Mouse (Mus musculus) forebrain, embryonic 11.5 days (tissue): ENCODE data around the gene Tenm4. TPM values are rescaled to one million over a fixed set of nuclear protein-coding genes. Genes with fewer than 3 reads are reported as not detected.

Experiments
- ATAC-seq: fragments of 200-750 bp; cut with Nextera tagmentation; replicated peaks from 2 replicates; pipeline ENCODE4 v1.8.0; 2017; ENCODE audit warnings: moderate TSS enrichment; ENCODE audit not compliant: low FRiP score
- DNase-seq: peaks from one replicate; pipeline ENCODE4 v3.0.0-alpha.2; 2017; ENCODE audit warnings: low spot score
- H3K27ac ChIP-seq: fragments of 300-500 bp; sonication (generic); 2 replicates; pipeline ENCODE4 v1.5.1; 2014; ENCODE audit warnings: low read depth, low read length
- H3K27me3 ChIP-seq: fragments of 300-500 bp; sonication (generic); 2 replicates; pipeline ENCODE4 v1.6.1; 2014; ENCODE audit warnings: mild to moderate bottlenecking, low read length, mixed read lengths; ENCODE audit not compliant: control insufficient read depth, insufficient read depth
- H3K36me3 ChIP-seq: fragments of 300-500 bp; sonication (generic); 2 replicates; pipeline ENCODE4 v1.6.1; 2014; ENCODE audit warnings: mild to moderate bottlenecking, low read length, moderate library complexity, mixed read lengths; ENCODE audit not compliant: control insufficient read depth, insufficient read depth
- H3K4me1 ChIP-seq: fragments of 300-500 bp; sonication (generic); replicated peaks from 2 replicates; pipeline ENCODE4 v1.6.1; 2014; ENCODE audit warnings: low read length, mixed read lengths; ENCODE audit not compliant: control insufficient read depth, insufficient read depth
- H3K4me2 ChIP-seq: fragments of 300-500 bp; sonication (generic); 2 replicates; pipeline ENCODE4 v1.6.1; 2014; ENCODE audit warnings: low read depth, mild to moderate bottlenecking, low read length, moderate library complexity, mixed read lengths; ENCODE audit not compliant: severe bottlenecking
- H3K4me3 ChIP-seq: fragments of 300-500 bp; sonication (generic); 2 replicates; pipeline ENCODE4 v1.5.1; 2014; ENCODE audit warnings: low read depth, low read length
- H3K9ac ChIP-seq: fragments of 300-500 bp; sonication (generic); 2 replicates; pipeline ENCODE4 v1.6.1; 2014; ENCODE audit warnings: low read length
- H3K9me3 ChIP-seq: fragments of 300-500 bp; sonication (generic); 2 replicates; pipeline ENCODE4 v1.6.1; 2016; ENCODE audit warnings: low read length, mixed read lengths; ENCODE audit not compliant: control insufficient read depth
- WGBS: fragments of 180-500 bp; shearing (Covaris S2); extraction: QIAGEN DNeasy Blood & Tissue Kit; methylation state at CpG from one replicate; pipeline ENCODE4 v1.1.7; 2014; 5-methylcytosine and 5-hydroxymethylcytosine counted together
- polyA plus RNA-seq: library from polyadenylated mRNA; unstranded; fragments of >200 nt; fragmentation: Nextera tagmentation; extraction: Ambion mirVana; gene quantifications from 2 replicates; pipeline ENCODE4 v1.2.1, GENCODE M21; 2014

The Tenm4 gene
- polyA plus RNA-seq, 1 experiment from 2014 or later, result 47.9 TPM

GRCm38 (mm10) chr7:96890035-96890621, 719.1 kb downstream of the Tenm4 start:
- no peaks in the 10 kb centered on the region for H3K27me3 ChIP-seq
- no peak overlapping the region for H3K4me3 ChIP-seq
- no peak overlapping the region for H3K9ac ChIP-seq
- peaks cover 6% of the 10 kb centered on the region for H3K36me3 ChIP-seq
- no peak overlapping the region for H3K4me2 ChIP-seq
- peak; percentile 44 for ATAC-seq
- 36% methylated on average over 7 of the region's 7 CpGs for WGBS
- no peak for DNase-seq
- H3K4me1 ChIP-seq, result peaks cover 4% of the 10 kb centered on the region; the same call in 1 of the 2 replicates
- H3K27ac ChIP-seq, result peak overlapping the region; percentile 53
- H3K9me3 ChIP-seq, result no peaks in the 10 kb centered on the region

- Histone ChIP-seq H3K27ac (no peak overlapping the region; the same call in 1 of the 2 replicates), H3K4me2 (no peak overlapping the region), H3K9me3 (no peaks in the 10 kb centered on the region), H3K27me3 (no peaks in the 10 kb centered on the region), H3K4me1 (peaks cover 4% of the 10 kb centered on the region; the same call in 1 of the 2 replicates), H3K36me3 (peaks cover 10% of the 10 kb centered on the region), H3K9ac (no peak overlapping the region), H3K4me3 (no peak overlapping the region)
- WGBS, result 83% methylated on average over 10 of the region's 10 CpGs
- DNase-seq (no peak), ATAC-seq (no peak)
Measured at GRCm38 (mm10) chr7:96890987-96891386, 719.9 kb downstream of the Tenm4 start.

- H3K9me3 ChIP-seq, result no peaks in the 10 kb centered on the region
- 74% methylated on average over 10 of the region's 10 CpGs for WGBS
- peaks cover 10% of the 10 kb centered on the region for H3K36me3 ChIP-seq
- H3K9ac ChIP-seq, result no peak overlapping the region
- H3K27ac ChIP-seq, result no peak overlapping the region
- no peak for ATAC-seq
- no peaks in the 10 kb centered on the region for H3K27me3 ChIP-seq
- peaks cover 3% of the 10 kb centered on the region; the same call in 1 of the 2 replicates for H3K4me1 ChIP-seq
- no peak overlapping the region for H3K4me2 ChIP-seq
- no peak overlapping the region for H3K4me3 ChIP-seq
- DNase-seq, result peak; percentile 16
Measured at GRCm38 (mm10) chr7:96899036-96899569, 728.1 kb downstream of the Tenm4 start.

- no peaks in the 10 kb centered on the region for H3K36me3 ChIP-seq
- H3K9me3 ChIP-seq, result no peaks in the 10 kb centered on the region
- no peak overlapping the region for H3K9ac ChIP-seq
- H3K4me2 ChIP-seq, result no peak overlapping the region
- 59% methylated on average over 5 of the region's 5 CpGs for WGBS
- no peak for ATAC-seq
- peaks cover 3% of the 10 kb centered on the region; the same call in 1 of the 2 replicates for H3K4me1 ChIP-seq
- H3K27ac ChIP-seq, result no peak overlapping the region
- no peak for DNase-seq
- no peak overlapping the region for H3K4me3 ChIP-seq
- H3K27me3 ChIP-seq, result no peaks in the 10 kb centered on the region
Measured at GRCm38 (mm10) chr7:96902183-96902582, 731.1 kb downstream of the Tenm4 start.

DNA sequence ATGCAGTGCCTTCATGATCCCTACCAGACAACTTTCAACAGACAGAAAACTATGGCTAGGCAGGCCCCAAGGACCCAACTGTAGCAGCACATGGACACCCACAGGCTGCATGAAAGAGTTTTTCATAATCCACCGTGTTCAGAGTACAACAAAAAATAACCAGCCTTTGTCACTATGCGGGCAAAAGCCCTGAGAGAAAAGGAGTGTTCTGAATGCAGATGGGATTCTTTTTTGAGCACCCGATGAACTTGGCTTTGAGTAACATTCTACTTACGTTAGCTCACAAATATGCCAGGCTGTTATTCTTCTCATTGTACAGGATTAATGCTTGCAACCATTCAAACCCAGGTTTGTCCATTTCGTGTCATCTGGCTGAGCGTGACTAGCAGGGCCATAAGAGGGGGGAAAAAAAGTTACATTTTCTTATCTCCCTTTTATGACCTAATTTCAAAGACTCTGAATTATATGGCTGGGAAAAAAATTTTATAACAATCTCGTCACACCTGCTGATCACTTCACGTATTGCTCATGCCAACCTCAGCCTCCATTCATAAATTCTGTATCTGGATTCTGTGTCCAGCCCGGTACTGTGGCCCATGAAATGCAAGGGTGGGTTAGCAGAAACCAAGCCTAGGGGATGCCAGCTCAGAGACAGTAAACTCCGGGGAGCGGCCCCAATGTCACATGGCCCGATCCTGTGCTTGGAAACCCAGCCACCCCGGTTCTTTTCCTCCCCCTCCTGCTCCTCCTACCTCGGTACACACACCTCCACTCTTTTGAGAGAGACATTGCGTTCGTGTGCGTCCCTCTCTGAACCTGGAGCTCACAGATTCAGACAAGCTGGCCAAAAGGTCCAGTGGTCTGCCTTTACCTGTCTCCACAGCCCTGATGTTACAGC, 732.3 kb downstream of the Tenm4 start:
- Histone ChIP-seq H3K27me3 (no peaks in the 10 kb centered on the region), H3K36me3 (no peaks in the 10 kb centered on the region), H3K4me1 (peaks cover 3% of the 10 kb centered on the region), H3K4me3 (no peak overlapping the region), H3K9ac (no peak overlapping the region), H3K4me2 (no peak overlapping the region), H3K27ac (no peak overlapping the region), H3K9me3 (no peaks in the 10 kb centered on the region)
- ATAC-seq (no peak), DNase-seq (no peak)
- WGBS, result 77% methylated on average over 17 of the region's 17 CpGs

DNA sequence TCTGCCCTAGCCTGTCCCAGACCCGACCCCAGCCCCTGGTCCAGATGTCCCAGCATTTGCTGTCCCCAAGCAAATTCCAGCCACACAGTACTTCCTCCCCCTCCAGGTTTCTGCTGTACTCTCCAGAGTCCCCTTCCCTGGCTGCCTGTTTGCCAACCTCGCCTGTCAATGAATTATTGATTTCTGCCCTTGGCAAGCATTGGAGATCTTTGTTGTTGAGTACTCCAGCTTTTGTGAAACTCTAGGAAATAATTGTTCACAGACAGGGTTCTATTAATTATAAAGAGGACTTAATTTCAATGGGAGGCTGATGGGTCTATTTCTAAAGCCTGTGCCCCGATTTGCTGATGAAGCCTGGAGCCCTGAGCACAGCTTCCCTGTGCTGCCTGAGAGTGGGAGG, 733.4 kb downstream of the Tenm4 start:
- no peak overlapping the region for H3K9ac ChIP-seq
- no peak for ATAC-seq
- H3K4me1 ChIP-seq, result peaks cover 3% of the 10 kb centered on the region
- no peak overlapping the region for H3K4me3 ChIP-seq
- H3K27ac ChIP-seq, result no peak overlapping the region
- no peaks in the 10 kb centered on the region for H3K27me3 ChIP-seq
- H3K36me3 ChIP-seq, result no peaks in the 10 kb centered on the region
- DNase-seq, result peak; percentile 46
- 67% methylated on average over 3 of the region's 3 CpGs for WGBS
- H3K9me3 ChIP-seq, result no peaks in the 10 kb centered on the region
- no peak overlapping the region for H3K4me2 ChIP-seq

- H3K4me2 ChIP-seq, result no peak overlapping the region
- H3K4me1 ChIP-seq, result peaks cover 3% of the 10 kb centered on the region
- DNase-seq (peak; percentile 27), ATAC-seq (no peak)
- no peak overlapping the region for H3K4me3 ChIP-seq
- H3K9me3 ChIP-seq, result no peaks in the 10 kb centered on the region
- no peak overlapping the region for H3K27ac ChIP-seq
- no peaks in the 10 kb centered on the region for H3K27me3 ChIP-seq
- no peaks in the 10 kb centered on the region for H3K36me3 ChIP-seq
- H3K9ac ChIP-seq, result no peak overlapping the region
- 86% methylated on average over 1 of the region's 1 CpGs for WGBS
Measured at GRCm38 (mm10) chr7:96904936-96905335, 733.9 kb downstream of the Tenm4 start.

DNA sequence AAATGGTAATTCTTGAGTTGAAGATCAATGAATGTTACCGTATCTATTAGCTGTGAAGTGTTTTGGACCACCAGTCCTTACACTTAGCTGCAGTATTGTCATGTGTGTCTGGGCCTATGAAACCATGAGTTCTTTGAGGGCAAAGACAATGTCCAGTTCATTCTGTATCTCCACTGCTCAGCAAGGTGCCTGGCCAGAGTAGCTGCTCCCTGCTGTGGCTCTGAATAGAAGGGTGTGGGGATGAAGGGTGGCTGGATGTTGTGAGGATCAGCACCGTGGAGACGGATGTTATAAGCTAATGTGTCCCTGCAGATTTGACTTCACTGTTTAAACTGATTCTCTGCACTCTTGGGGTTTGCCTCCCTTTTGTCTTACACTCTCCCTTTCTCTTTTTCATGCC, 734.4 kb downstream of the Tenm4 start:
- Histone ChIP-seq H3K27ac (no peak overlapping the region), H3K36me3 (no peaks in the 10 kb centered on the region), H3K4me1 (peaks cover 3% of the 10 kb centered on the region)

More for the DNA sequence above, 734.4 kb downstream of the Tenm4 start:
- DNase-seq (peak; percentile 21), ATAC-seq (no peak)
- Histone ChIP-seq H3K9ac (no peak overlapping the region), H3K4me2 (no peak overlapping the region), H3K9me3 (no peaks in the 10 kb centered on the region), H3K27me3 (no peaks in the 10 kb centered on the region), H3K4me3 (no peak overlapping the region)
- WGBS, result 44% methylated on average over 3 of the region's 3 CpGs
